Mouse (Mus musculus) 3T3-L1 (cell line): Measurements from ENCODE around the gene Sctr.

Experiments used
- DNase-seq: peaks from one replicate; pipeline ENCODE4 v3.0.0-alpha.2; 2015; ENCODE audit warnings: low read depth, low spot score

The Sctr gene

DNA sequence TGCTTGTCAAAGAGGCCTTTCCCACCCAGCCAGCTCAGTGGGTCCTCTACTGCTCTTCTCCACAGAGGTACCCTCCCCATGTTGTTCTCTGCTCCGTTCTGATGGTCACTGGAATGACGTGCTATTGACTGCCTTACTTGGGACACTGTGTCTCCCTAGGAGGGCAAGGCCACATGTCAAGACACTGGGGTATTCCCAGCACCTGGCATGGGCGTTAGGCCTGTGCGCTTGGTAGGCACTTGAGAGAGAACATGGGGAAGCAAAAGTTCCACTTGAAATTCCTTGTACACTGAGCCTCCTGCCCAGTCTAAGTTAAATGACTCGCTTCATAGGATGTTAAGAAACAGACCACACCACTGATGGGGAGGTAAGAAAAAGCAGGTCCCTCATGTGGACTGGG, 62.4 kb downstream of the Sctr start:
- no peak for DNase-seq

GRCm38 (mm10) chr1:120070168-120070567, 63.5 kb downstream of the Sctr start:
- no peak for DNase-seq

DNA sequence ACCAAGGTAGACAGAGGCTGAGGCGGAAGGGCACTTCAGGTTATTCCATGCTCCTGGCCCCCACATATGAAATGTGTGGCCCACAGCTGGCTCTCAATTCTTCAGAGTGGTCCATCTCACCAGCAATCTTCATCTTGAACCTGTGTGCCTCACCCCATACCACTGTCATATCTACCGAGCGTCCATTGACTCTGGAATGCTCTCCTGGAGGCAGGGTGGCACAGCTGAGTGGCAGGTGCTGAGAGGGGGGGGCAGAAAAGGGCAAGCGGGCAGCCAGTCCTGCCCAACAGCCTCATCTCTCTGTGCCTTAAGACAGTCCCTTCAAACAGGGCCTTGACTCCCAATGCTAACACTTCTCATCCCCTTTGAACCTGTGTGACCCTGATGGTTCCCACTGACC, 64.4 kb downstream of the Sctr start:
- no peak for DNase-seq

DNA sequence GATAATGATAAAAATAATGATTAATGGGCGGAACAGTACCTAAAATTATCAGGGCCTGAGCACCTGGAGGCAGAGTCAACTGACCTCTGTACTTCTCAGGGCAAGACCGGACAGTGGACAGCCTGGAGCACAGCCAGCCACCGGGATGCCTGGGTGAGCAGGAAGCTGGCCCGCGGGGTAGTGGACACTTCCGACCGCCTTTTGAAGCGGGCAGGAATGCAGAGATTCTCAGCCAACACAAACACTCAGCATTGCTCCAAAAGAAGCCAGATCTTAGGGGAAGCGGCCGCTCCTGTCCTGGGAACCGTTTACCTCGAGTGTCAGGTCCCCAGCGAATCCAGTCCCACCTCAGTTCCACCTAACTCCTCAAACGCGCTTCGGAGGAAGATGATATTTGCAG, 66.2 kb downstream of the Sctr start:
- no peak for DNase-seq

DNA sequence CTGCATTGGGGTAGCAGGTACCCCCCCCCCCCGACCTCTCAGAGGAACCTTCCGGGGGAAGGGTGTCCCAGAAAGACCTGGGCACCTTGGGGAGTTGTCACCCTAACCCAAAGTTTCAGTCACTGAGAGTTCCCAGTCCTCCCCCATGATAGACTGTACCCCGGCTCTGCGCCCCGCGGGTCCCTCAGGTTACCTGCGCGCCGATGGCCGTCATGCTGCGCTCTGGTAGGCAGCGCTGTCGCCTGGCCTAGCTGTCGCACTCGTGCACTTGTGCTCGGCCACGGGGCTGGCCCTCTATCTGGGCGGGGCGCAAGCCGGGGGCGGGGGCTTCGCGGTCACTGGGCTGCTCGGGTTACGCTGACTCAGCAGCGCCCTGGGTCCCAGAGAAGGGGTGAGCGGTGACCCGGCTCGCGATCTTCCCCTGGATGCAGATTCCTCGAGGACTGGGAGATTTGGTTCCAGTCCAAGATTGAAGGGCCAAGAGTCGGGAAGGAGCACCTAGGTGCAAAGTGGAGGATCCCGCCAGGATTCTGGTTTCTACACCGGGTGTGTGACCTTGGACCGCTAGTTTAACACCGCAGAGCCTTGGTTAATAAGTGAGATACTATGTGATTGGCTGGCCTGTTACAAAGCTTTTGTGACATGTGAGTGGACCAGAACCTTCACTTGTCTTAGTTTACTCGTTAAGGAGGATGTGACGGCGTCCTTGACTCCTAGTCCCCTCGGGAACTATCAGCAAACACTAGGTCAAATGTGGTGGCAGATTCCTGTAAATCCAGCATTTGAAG, 67.0 kb downstream of the Sctr start, which contains the start of gene Tmem37:
Tmem37 (minus strand) TSS at position 556 of the 788 bp plus-strand sequence.
- DNase-seq = peak; percentile 49

- peak; percentile 29 for DNase-seq
These were observed 67.6 kb downstream of the Sctr start for GRCm38 (mm10) chr1:120074307-120074702.

DNA sequence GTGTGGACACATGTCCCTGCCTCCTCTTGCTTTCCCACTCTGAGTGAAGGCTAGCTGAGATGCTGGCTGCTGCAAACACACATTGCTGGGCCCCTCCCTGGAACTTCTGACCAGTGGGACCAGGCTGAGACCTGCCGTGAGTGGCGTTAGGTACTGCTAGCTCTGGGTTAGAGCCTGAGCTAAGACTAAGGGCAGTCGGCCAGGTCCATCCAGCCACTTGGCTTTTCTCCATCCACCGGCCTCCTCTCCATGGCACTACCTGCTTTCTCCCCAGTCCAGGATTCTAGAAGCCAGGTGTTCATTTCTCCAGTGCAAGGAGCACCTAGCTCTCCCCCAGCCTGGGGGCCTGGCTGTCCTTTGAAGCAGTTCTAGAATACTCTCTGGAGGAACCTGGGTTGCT, 68.2 kb downstream of the Sctr start:
- peak; percentile 20 for DNase-seq

GRCm38 (mm10) chr1:120075507-120075906, 68.8 kb downstream of the Sctr start:
- DNase-seq = peak; percentile 17

- DNase-seq = no peak
These were observed 71.2 kb downstream of the Sctr start for GRCm38 (mm10) chr1:120077746-120078410.

DNA sequence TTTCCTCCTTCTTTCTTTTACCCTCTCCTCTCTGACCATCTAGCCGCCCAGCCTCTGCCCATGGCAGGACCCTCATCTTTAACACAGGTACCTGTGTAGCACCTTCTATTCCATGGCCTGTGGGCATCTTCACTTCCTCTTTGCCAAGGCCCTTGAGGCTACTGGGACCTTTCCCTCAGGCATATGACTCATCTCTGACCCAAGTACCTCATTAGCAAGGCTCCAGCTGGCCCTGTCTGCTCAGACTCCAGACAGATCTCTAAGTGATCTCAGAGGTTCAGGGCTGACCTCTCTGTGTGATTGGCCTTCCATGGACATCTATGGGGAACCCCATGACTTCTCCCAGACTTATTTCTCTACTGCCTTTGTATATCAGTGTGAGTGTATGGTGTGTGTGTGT, 73.9 kb downstream of the Sctr start:
- DNase-seq = peak; percentile 77

DNA sequence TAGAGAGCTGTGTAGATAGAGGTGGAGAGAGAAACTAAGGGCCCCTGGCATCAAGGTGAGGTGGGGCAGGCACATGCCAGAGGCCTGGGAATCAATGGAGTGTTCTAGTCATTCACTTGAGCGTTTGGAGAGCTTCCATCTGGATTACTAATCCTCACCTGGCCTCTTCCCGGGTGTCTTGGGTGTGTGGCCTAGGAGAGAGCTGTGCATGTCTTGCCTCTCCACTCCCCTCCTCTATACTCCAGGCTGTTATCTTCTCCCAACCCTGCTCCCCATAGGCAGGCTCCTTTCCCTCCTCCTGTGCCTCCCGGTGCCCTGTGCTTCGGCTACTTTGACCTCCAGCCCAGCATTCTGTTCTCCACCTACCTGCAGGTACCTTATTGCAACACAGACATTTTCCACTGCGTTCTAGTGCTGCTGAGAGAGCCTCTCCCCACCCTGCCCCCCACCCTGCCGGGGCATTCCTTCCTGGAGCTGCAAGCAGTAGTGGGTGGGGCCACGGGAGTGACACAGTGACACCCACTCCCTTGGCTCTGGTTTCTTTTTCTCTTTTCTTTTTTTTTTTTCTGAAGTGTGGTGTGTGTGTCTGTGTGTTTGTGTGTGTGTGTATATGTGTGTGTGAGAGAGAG, 76.4 kb downstream of the Sctr start:
- DNase-seq = peak; percentile 52

DNA sequence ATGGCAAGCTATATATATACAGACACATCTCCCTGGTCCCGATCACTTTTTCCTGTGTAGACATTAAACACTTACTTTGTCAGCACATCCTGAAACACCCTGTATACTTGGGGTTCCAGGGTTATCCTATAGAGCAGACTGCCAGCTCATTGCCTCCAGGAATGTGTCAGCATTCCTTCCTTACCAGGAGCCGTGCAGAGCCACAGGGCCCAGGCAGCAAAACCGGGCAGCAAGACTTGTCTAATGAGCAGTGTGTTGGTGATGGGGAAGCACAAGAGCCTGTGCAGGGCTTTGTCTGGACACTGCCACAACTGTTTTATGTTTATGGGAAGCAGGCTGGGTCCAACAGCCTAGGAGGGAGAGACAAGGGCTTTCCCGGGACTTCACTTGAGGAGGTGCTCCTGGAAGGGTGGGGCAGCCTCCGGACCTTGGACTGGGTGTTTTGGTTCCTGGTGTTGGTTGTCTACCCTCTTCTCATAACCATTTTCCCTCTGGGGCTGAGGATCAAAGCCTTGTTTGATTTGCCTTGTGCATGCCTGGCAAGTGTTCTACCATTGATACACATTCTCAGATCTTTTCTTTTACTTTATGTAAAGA, 77.3 kb downstream of the Sctr start:
- peak; percentile 59 for DNase-seq

DNA sequence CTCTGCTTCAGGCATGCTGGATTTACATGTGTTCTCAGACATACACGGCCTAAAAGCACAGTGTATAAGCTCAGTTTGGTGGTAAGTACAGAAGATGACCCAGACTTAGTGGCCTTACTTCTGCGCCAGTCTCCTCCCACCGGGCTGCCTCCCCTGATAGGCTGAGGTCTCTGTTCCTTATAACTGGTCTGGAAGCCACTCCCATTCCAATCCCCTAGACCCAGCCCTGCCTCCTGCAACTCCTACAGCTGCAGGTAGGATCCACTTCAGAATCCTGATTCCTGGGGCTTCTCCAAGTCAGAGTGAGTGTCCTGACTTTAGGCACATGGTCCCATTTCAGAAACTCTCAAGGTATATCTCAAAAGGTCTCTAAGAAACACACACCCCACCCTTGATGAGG, 79.0 kb downstream of the Sctr start:
- no peak for DNase-seq

DNA sequence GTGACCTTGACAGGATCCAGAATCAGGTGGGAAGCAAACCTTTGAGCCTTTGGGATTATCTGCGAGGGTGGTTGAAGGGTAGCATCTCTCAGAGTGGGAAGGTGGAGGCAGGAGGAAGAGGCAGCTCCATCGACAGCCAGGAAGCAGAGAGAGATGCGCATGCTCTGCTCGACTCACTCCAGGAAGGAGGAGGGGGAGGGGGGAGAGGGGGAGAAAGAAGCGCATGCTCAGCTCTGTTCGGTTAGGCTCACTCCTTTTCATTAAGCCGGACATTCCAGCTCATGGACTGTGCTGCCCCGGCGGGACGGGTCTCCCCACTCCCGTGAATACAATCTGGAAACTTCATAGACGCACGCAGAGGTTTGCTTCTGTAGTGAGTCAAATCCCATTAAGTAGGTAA, 80.0 kb downstream of the Sctr start:
- DNase-seq = no peak

DNA sequence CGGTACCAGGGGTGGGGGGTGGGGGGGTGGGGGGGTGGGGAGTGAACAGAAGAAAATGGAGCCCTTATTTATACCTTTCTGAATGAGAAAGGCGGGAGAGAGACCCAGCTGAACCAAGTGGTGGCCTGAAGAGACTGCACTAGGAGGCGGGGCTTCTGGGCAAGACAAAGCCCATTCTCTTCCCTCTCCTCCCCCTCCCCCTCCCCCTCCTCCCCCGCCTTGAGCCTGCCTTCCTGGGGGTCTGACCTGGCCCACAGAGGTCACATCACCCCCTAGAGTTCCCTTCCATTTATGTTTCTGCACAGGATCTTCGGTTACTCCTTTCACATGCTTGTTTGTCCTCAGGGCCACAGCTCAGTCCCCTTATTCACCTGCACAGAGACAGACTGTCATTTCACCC, 82.5 kb downstream of the Sctr start:
- no peak for DNase-seq

GRCm38 (mm10) chr1:120090880-120091570, 84.3 kb downstream of the Sctr start:
- DNase-seq = no peak

- peak; percentile 91 for DNase-seq
These were observed 86.9 kb downstream of the Sctr start for GRCm38 (mm10) chr1:120093482-120094134.

GRCm38 (mm10) chr1:120094920-120095319, 88.2 kb downstream of the Sctr start:
- no peak for DNase-seq

DNA sequence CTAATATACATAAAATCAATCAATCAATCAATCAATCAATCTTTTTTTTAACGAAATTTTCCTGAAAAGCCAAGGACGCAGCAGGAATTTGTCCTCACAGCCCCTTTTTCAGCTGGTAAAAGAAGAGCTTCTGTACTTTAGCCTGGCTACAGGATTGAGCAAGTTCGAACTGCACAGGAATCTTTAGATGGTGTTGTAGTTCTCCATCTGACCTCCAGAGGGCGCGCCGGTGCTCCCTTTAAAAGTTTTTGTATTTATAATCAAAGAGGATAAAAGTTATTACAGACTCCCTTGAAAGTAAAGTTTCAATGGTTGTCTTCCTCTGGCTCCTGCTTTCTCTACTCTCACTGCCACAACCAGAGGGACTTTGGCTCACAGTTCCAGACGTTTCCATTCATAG, 91.6 kb downstream of the Sctr start:
- DNase-seq = peak; percentile 84

GRCm38 (mm10) chr1:120099483-120099882, 92.8 kb downstream of the Sctr start:
- peak; percentile 92 for DNase-seq
